Comparison of ENCODE assay signal across 25 mouse cellular contexts in the genomic region with DNA sequence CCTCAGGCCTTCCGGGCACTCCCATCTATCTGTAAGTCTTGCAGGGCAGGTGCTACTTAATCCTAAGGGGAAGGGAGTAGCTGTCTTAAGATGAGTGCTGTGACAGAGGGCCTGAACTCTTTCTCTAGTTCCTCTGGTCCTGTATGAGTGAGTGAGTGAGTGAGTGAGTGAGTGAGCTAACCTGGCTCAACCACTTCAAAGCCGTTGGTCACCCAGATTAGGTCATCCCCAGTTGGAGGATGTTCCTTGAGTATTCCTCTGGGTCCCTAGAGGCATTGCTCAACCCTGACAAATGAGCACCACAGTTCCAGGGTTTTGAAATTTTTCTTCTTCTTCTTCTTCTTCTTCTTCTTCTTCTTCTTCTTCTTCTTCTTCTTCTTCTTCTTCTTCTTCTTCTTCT.
"Had no signal": no experiment of that assay in that cellular context is flagged by ENCODE, and none has a peak within 500 bp of the region (broad histone marks: within the 10 kb centered on the region; RNA-seq: fewer than 3 reads in every experiment).

No protein-coding gene starts in this region.

- DNase-seq: gastrocnemius, adult 2 months; gastrocnemius, postnatal 10 days; gastrocnemius, postnatal 25 days; heart, adult 18-20 months; heart, postnatal 10 days; heart, postnatal 36 days; kidney, adult 11 months; kidney, adult 2 months; kidney, adult 9 months; kidney, postnatal 14 days; kidney, postnatal 36 days; layer of hippocampus, adult 9-11 months; layer of hippocampus, postnatal 36 days; left cerebral cortex, postnatal 4 days had no signal

- H3K4me2 ChIP-seq: heart, embryonic 12.5 days; hindbrain, embryonic 13.5 days; hindbrain, embryonic 15.5 days; kidney, embryonic 15.5 days; limb, embryonic 13.5 days; limb, embryonic 15.5 days; liver, embryonic 12.5 days had no signal

- H3K9me3 ChIP-seq: heart, embryonic 10.5 days; heart, embryonic 12.5 days; hindbrain, embryonic 13.5 days; hindbrain, embryonic 15.5 days; kidney, embryonic 15.5 days; limb, embryonic 13.5 days; limb, embryonic 15.5 days; liver, embryonic 12.5 days had no signal

- H3K36me3 ChIP-seq: heart, embryonic 10.5 days; heart, embryonic 12.5 days; hindbrain, embryonic 13.5 days; hindbrain, embryonic 15.5 days; kidney, embryonic 15.5 days; limb, embryonic 13.5 days; limb, embryonic 15.5 days; liver, embryonic 12.5 days had no signal

- H3K4me1 ChIP-seq: hindbrain, embryonic 13.5 days; hindbrain, embryonic 15.5 days; liver, embryonic 12.5 days had no signal

- H3K27ac ChIP-seq: gastrocnemius, adult 2 months; heart, embryonic 10.5 days; hindbrain, embryonic 13.5 days; hindbrain, embryonic 15.5 days; hindbrain, postnatal 0 days; kidney, embryonic 15.5 days; kidney, postnatal 0 days; limb, embryonic 13.5 days; limb, embryonic 15.5 days; liver, embryonic 12.5 days had no signal

- H3K4me3 ChIP-seq: gastrocnemius, adult 2 months; heart, embryonic 10.5 days; heart, embryonic 12.5 days; hindbrain, embryonic 13.5 days; hindbrain, embryonic 15.5 days; kidney, embryonic 15.5 days; limb, embryonic 13.5 days; limb, embryonic 15.5 days; liver, embryonic 12.5 days had no signal

- H3K9ac ChIP-seq: heart, embryonic 12.5 days; hindbrain, embryonic 13.5 days; hindbrain, embryonic 15.5 days; kidney, embryonic 15.5 days; limb, embryonic 13.5 days; limb, embryonic 15.5 days; liver, embryonic 12.5 days had no signal

- ATAC-seq: hindbrain, postnatal 0 days; intestine, embryonic 16.5 days; liver, embryonic 12.5 days had no signal

- H3K27me3 ChIP-seq: heart, embryonic 12.5 days; hindbrain, embryonic 13.5 days; hindbrain, embryonic 15.5 days; kidney, embryonic 15.5 days; limb, embryonic 13.5 days; limb, embryonic 15.5 days; liver, embryonic 12.5 days had no signal
